Mouse (Mus musculus): ENCODE measurements around the gene Eif2b2. TPM values are rescaled to one million over a fixed set of nuclear protein-coding genes. Genes with fewer than 3 reads are reported as not detected.

Gene Eif2b2
- polyA plus RNA-seq, 1 experiment from 2014 or later = 76.8 TPM

DNA sequence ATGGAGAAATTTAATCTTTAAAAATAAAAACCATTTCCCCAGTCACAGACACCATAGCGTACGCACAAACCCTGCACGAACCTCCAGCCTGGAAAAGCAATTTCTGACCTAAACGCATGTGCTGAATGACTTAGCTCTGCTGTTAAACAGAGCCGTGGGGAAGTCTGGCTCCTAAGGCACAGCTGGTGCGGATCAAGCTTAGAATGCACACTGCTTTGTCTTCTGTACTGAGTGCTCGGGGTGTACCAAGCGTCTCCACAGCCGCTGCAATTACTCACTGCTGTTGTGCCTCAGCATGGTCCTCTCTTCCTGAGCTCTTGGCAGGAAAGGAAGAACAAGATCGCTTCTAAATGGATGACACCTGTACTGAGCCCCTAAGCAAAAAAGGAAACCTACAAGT is 43.2 kb downstream of the Eif2b2 start:
- Histone ChIP-seq H3K4me3 (ENCODE audit: low read depth, low read length) (no peak overlapping the region), H3K27ac (ENCODE audit: low read depth, low read length) (no peak overlapping the region), H3K27me3 (ENCODE audit: control insufficient read depth, insufficient read depth, low read length) (no peaks in the 10 kb centered on the region), H3K9ac (replicated peaks; ENCODE audit: low read depth, low read length) (no peak overlapping the region), H3K36me3 (ENCODE audit: control insufficient read depth, insufficient read depth, low read length) (0 out of 2 replicates have a peak, but pooled peaks cover 5% of the 10 kb centered on the region), H3K9me3 (ENCODE audit: control insufficient read depth, low read length) (no peaks in the 10 kb centered on the region), H3K4me2 (ENCODE audit: low read depth, low read length) (no peak overlapping the region), H3K4me1 (ENCODE audit: control insufficient read depth, insufficient read depth, low read length) (0 out of 2 replicates have a peak, but pooled peaks cover 6% of the 10 kb centered on the region)
- 39% methylated on average over 10 of the region's 10 CpGs for WGBS
- no peak for ATAC-seq (ENCODE audit: low read depth)

DNA sequence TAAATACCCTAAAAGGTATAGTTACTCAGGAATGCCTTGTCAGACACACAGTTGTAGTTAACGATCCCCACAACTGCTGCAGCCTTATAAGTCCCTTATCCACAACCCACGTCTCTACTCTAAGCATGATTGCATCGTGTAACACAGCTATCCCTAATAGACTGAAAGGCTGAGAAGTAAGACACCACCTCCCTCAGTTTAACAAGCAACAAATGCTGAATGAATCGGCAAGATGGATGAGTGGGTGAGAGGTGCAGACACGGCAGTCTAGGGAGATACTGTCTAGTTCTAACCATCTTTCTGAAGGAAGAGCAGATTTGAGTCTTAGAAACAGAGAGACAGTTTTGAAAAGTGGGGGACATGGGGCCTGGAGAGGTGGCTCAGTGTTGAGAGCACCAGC is 43.9 kb downstream of the Eif2b2 start:
- Histone ChIP-seq H3K9me3 (ENCODE audit: control insufficient read depth, low read length) (no peaks in the 10 kb centered on the region), H3K9ac (replicated peaks; ENCODE audit: low read depth, low read length) (no peak overlapping the region), H3K4me3 (ENCODE audit: low read depth, low read length) (no peak overlapping the region), H3K36me3 (ENCODE audit: control insufficient read depth, insufficient read depth, low read length) (peaks cover under 1% of the 10 kb centered on the region; the same call in 1 of the 2 replicates), H3K27me3 (ENCODE audit: control insufficient read depth, insufficient read depth, low read length) (no peaks in the 10 kb centered on the region), H3K4me2 (ENCODE audit: low read depth, low read length) (no peak overlapping the region), H3K27ac (ENCODE audit: low read depth, low read length) (no peak overlapping the region), H3K4me1 (ENCODE audit: control insufficient read depth, insufficient read depth, low read length) (0 out of 2 replicates have a peak, but pooled peaks cover 6% of the 10 kb centered on the region)
- no peak for ATAC-seq (ENCODE audit: low read depth)
- 81% methylated on average over 5 of the region's 5 CpGs for WGBS

DNA sequence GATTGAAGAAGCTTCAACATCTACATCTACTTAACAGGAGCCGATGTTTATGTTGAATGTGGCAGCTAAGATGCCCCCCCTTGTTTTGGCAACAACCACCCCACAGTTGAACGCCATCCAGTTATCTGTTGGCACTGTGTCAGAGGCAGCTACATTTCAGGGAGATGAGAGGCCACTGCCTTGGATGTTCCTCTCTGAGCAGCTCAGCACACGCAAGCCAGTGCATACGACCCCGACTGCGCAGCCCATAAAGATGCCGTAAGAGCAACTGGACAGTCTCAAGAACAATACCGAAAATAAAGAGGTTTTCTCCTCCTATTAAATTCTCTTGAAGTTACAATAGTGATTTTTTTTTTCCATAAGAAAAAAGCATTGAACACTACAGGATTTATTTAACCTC is 45.2 kb downstream of the Eif2b2 start:
- Histone ChIP-seq H3K9ac (replicated peaks; ENCODE audit: low read depth, low read length) (no peak overlapping the region), H3K4me1 (ENCODE audit: control insufficient read depth, insufficient read depth, low read length) (0 out of 2 replicates have a peak, but pooled peaks cover 6% of the 10 kb centered on the region), H3K9me3 (ENCODE audit: control insufficient read depth, low read length) (no peaks in the 10 kb centered on the region), H3K36me3 (ENCODE audit: control insufficient read depth, insufficient read depth, low read length) (no peaks in the 10 kb centered on the region; the same call in 1 of the 2 replicates), H3K4me2 (ENCODE audit: low read depth, low read length) (no peak overlapping the region), H3K27ac (ENCODE audit: low read depth, low read length) (no peak overlapping the region), H3K4me3 (ENCODE audit: low read depth, low read length) (no peak overlapping the region), H3K27me3 (ENCODE audit: control insufficient read depth, insufficient read depth, low read length) (no peaks in the 10 kb centered on the region)
- no peak for ATAC-seq (ENCODE audit: low read depth)
- WGBS = 73% methylated on average over 8 of the region's 8 CpGs

DNA sequence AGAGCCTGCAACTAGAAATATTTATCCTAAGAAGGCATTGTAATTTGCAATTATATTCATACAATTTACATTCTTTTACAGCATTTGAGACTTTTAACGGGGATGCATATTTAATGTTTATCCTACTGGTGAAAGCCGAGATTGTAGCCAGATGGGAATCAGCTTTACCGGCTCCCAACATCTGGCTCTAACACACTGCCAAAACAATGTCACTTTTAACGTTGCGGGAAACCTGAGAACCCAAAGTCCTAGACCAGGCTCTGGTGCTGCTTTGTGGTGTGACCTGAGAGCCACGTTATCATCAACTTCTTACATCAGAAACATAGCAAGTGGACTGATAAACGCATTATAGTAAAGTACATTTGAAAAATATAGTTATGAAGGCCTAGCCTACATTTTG is 45.7 kb downstream of the Eif2b2 start:
- WGBS = 63% methylated on average over 7 of the region's 7 CpGs

DNA sequence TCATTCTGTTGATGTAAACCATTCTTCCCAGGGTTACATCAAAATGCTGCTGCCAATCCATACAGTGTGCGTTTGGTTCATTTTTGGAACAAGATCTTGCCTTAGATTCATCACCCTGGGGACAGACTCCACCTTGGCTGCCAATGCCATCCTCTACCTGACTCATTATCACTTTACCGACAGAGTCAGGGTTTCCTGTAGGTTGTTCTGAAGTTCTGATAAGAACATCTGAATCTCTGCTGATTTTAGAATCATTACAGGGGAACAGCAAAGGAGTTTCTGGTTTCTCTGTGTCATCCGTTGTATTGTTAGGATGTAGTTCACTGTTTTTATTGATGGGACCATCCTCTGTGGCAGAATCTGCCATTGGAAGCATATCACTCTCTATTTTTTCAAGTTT is 47.0 kb downstream of the Eif2b2 start:
- WGBS = 94% methylated on average over 3 of the region's 3 CpGs
- H3K36me3 ChIP-seq (ENCODE audit: control insufficient read depth, insufficient read depth, low read length) = no peaks in the 10 kb centered on the region; the same call in 1 of the 2 replicates
- H3K27me3 ChIP-seq (ENCODE audit: control insufficient read depth, insufficient read depth, low read length) = no peaks in the 10 kb centered on the region
- no peak overlapping the region for H3K27ac ChIP-seq (ENCODE audit: low read depth, low read length)
- 0 out of 2 replicates have a peak, but pooled peaks cover 10% of the 10 kb centered on the region for H3K4me1 ChIP-seq (ENCODE audit: control insufficient read depth, insufficient read depth, low read length)
- H3K4me3 ChIP-seq (ENCODE audit: low read depth, low read length) = no peak overlapping the region
- no peak for ATAC-seq (ENCODE audit: low read depth)
- H3K9me3 ChIP-seq (ENCODE audit: control insufficient read depth, low read length) = no peaks in the 10 kb centered on the region
- H3K4me2 ChIP-seq (ENCODE audit: low read depth, low read length) = no peak overlapping the region
- no peak overlapping the region for H3K9ac ChIP-seq (replicated peaks; ENCODE audit: low read depth, low read length)

More for the DNA sequence above, 45.7 kb downstream of the Eif2b2 start:
- Histone ChIP-seq H3K4me3 (ENCODE audit: low read depth, low read length) (no peak overlapping the region), H3K4me1 (ENCODE audit: control insufficient read depth, insufficient read depth, low read length) (0 out of 2 replicates have a peak, but pooled peaks cover 8% of the 10 kb centered on the region), H3K4me2 (ENCODE audit: low read depth, low read length) (no peak overlapping the region), H3K9me3 (ENCODE audit: control insufficient read depth, low read length) (no peaks in the 10 kb centered on the region), H3K27ac (ENCODE audit: low read depth, low read length) (no peak overlapping the region), H3K27me3 (ENCODE audit: control insufficient read depth, insufficient read depth, low read length) (no peaks in the 10 kb centered on the region), H3K9ac (replicated peaks; ENCODE audit: low read depth, low read length) (no peak overlapping the region), H3K36me3 (ENCODE audit: control insufficient read depth, insufficient read depth, low read length) (no peaks in the 10 kb centered on the region; the same call in 1 of the 2 replicates)
- no peak for ATAC-seq (ENCODE audit: low read depth)

DNA sequence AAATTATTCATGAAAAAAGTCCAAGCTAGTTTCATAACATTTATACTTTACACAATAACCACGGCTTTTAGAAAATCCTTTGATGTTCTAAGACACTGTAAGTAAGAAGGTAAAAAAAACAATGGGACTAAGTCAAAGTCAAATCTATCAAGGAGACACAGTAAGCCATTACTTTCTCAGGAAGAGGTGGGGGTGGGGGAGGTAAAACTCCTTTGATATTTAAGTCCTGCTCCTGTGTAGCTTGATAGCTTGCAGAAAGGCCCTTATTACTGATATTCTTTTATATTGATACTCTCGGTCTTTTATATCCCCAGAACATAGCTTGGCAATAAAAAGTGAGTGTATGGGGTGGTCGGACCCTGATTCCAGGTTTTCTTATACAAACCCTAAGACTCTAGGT is 50.5 kb downstream of the Eif2b2 start:
- H3K4me1 ChIP-seq (ENCODE audit: control insufficient read depth, insufficient read depth, low read length) = 0 out of 2 replicates have a peak, but pooled peaks cover 4% of the 10 kb centered on the region
- H3K4me3 ChIP-seq (ENCODE audit: low read depth, low read length) = peak overlapping the region; percentile 57
- no peaks in the 10 kb centered on the region; the same call in 1 of the 2 replicates for H3K36me3 ChIP-seq (ENCODE audit: control insufficient read depth, insufficient read depth, low read length)
- H3K9ac ChIP-seq (replicated peaks; ENCODE audit: low read depth, low read length) = peak overlapping the region; percentile 56
- peak; percentile 25; the same call in 1 of the 2 replicates for ATAC-seq (ENCODE audit: low read depth)
- no peaks in the 10 kb centered on the region for H3K9me3 ChIP-seq (ENCODE audit: control insufficient read depth, low read length)
- H3K4me2 ChIP-seq (ENCODE audit: low read depth, low read length) = peak overlapping the region; percentile 61
- H3K27me3 ChIP-seq (ENCODE audit: control insufficient read depth, insufficient read depth, low read length) = no peaks in the 10 kb centered on the region
- WGBS = 51% methylated on average over 3 of the region's 3 CpGs
- peak overlapping the region; percentile 83 for H3K27ac ChIP-seq (ENCODE audit: low read depth, low read length)

DNA sequence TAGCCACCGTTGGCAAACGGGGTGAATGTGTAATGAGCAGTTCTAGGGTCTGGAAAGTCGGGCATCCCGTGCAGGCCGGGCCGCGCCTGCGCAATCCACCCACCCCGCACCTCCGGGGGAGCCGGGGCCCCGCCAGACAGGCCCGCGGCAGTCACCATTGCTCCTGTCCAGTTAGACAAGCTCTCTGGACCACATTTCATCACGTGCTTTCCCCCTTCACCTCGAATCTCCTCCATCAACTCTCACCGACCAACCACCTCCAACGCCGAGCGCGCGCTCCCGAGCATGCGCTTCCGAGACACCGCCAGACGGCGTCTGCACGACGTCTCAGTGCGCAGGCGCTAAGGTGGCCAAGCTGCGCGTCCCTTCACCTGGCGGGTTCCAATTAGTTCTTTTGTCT is 51.0 kb downstream of the Eif2b2 start, which contains the start of gene Mlh3:
Gene Mlh3, minus strand, starts transcription at position 281 of the 400 bp plus-strand sequence.
- Histone ChIP-seq H3K27me3 (ENCODE audit: control insufficient read depth, insufficient read depth, low read length) (no peaks in the 10 kb centered on the region), H3K4me1 (ENCODE audit: control insufficient read depth, insufficient read depth, low read length) (0 out of 2 replicates have a peak, but pooled peaks cover 4% of the 10 kb centered on the region), H3K4me3 (ENCODE audit: low read depth, low read length) (peak within 1 kb of the TSS; percentile 57), H3K9ac (replicated peaks; ENCODE audit: low read depth, low read length) (peak within 1 kb of the TSS; percentile 56), H3K9me3 (ENCODE audit: control insufficient read depth, low read length) (no peaks in the 10 kb centered on the region), H3K27ac (ENCODE audit: low read depth, low read length) (peak within 1 kb of the TSS; percentile 83), H3K36me3 (ENCODE audit: control insufficient read depth, insufficient read depth, low read length) (no peaks in the 10 kb centered on the region; the same call in 1 of the 2 replicates), H3K4me2 (ENCODE audit: low read depth, low read length) (peak within 1 kb of the TSS; percentile 61)
- ATAC-seq (ENCODE audit: low read depth) = peak; percentile 96
- WGBS = under 1% methylated on average over 35 of the region's 35 CpGs

DNA sequence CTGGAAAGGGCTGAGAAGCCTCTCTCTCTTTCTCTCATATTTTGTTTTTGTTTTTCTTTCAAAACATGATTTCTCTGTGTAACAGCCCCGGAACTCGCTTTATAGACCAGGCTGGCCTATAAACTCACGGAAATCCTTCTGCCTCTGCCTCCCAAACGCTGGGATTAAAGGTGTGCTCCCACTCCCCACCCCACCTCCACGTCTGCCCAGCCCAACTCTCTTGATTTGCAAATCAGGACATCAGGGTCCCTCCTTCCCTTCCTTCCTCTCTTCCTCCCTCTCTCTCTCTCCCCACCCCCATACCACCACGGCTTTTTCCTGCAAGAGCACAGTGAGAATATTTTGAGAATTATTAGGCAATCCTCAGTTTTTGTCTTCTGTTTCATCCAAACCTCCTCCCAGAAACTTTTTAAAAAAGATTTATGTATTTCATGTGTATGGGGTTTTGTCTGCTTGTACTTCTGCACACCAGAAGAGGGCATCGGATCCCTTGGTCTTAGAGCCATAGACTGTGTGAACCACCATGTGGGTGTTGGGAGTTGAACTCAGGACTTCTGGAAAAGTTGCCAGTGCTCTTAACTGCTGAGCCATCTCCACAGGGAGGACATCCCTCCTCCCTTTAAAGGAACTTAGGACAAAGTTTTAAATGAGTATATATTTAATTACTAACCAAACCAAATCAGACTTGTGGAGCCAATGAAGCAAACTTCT is 52.0 kb downstream of the Eif2b2 start:
- no peak overlapping the region for H3K9ac ChIP-seq (replicated peaks; ENCODE audit: low read depth, low read length)
- 0 out of 2 replicates have a peak, but pooled peaks cover 4% of the 10 kb centered on the region for H3K4me1 ChIP-seq (ENCODE audit: control insufficient read depth, insufficient read depth, low read length)
- ATAC-seq (ENCODE audit: low read depth) = no peak
- WGBS = 75% methylated on average over 7 of the region's 7 CpGs
- H3K27ac ChIP-seq (ENCODE audit: low read depth, low read length) = no peak overlapping the region
- no peaks in the 10 kb centered on the region for H3K27me3 ChIP-seq (ENCODE audit: control insufficient read depth, insufficient read depth, low read length)
- H3K36me3 ChIP-seq (ENCODE audit: control insufficient read depth, insufficient read depth, low read length) = peaks cover 2% of the 10 kb centered on the region; the same call in 1 of the 2 replicates
- H3K4me3 ChIP-seq (ENCODE audit: low read depth, low read length) = no peak overlapping the region
- H3K4me2 ChIP-seq (ENCODE audit: low read depth, low read length) = peak overlapping the region; percentile 61; the same call in 1 of the 2 replicates
- no peaks in the 10 kb centered on the region for H3K9me3 ChIP-seq (ENCODE audit: control insufficient read depth, low read length)

DNA sequence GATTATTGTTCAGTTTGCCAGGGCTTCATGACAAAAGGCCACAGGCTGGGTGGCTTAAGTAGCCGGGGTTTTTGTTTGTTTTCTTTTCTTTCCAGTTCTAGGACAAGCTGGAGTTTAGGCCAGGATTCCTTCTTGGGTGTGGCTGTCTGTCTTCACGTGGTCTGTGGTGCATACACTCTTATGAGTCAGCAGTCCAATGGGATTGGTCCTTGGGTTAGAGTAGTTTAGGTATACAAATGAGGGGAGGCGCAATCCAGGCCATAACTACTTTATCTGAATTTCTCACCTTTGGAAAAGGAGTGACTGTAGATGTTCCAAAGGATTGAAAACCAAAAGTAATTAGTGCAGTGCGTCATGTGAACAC is 52.5 kb downstream of the Eif2b2 start:
- WGBS = 78% methylated on average over 4 of the region's 4 CpGs
- H3K9ac ChIP-seq (replicated peaks; ENCODE audit: low read depth, low read length) = no peak overlapping the region
- no peak overlapping the region for H3K4me3 ChIP-seq (ENCODE audit: low read depth, low read length)
- H3K4me1 ChIP-seq (ENCODE audit: control insufficient read depth, insufficient read depth, low read length) = 0 out of 2 replicates have a peak, but pooled peaks cover 4% of the 10 kb centered on the region
- no peak overlapping the region for H3K4me2 ChIP-seq (ENCODE audit: low read depth, low read length)
- H3K27ac ChIP-seq (ENCODE audit: low read depth, low read length) = no peak overlapping the region
- H3K36me3 ChIP-seq (ENCODE audit: control insufficient read depth, insufficient read depth, low read length) = peaks cover 2% of the 10 kb centered on the region; the same call in 1 of the 2 replicates
- H3K9me3 ChIP-seq (ENCODE audit: control insufficient read depth, low read length) = no peaks in the 10 kb centered on the region
- no peaks in the 10 kb centered on the region for H3K27me3 ChIP-seq (ENCODE audit: control insufficient read depth, insufficient read depth, low read length)
- ATAC-seq (ENCODE audit: low read depth) = no peak
